Mouse (Mus musculus) ES-Bruce4 (cell line): ENCODE results near the gene Gpx4.

Experiments
- CTCF ChIP-seq: IDR thresholded peaks from one replicate; pipeline ENCODE4 v1.8.1; 2011; ENCODE audit warnings: low read depth, low read length
- POLR2A ChIP-seq: IDR thresholded peaks from one replicate; pipeline ENCODE4 v1.8.1; 2011; ENCODE audit warnings: low read length; ENCODE audit not compliant: insufficient read depth

- TF ChIP-seq POLR2A: no peak
- TF ChIP-seq CTCF: no peak
Observed at GRCm38 (mm10) chr10:80084817-80085487, 38.0 kb downstream of the Gpx4 start.
